Mouse (Mus musculus): ENCODE data around the gene Serinc5. TPM values are rescaled to one million over a fixed set of nuclear protein-coding genes. Genes with fewer than 3 reads are reported as not detected.
"Not testable (repeated sequence)": the region's sequence is repeated elsewhere in the genome, so short reads cannot be mapped to it uniquely, and the experiment has no call there.

The Serinc5 gene
- total and polyA plus RNA-seq, 3 experiments = 10.3 to 12.4 (median 12.0) TPM

GRCm38 (mm10) chr13:92684310-92684709, 73.4 kb downstream of the Serinc5 start:
- intact Hi-C loops (cut with DNase I) = no loop called here
- 73% methylated on average over 4 of the region's 4 CpGs for WGBS
- no peaks in the 10 kb centered on the region for H3K27me3 ChIP-seq (ENCODE audit: control insufficient read depth, insufficient read depth, low read length)
- DNase-seq = no peak
- H3K79me2 ChIP-seq (replicated peaks; ENCODE audit: control insufficient read depth, insufficient read depth, low read length) = no peaks in the 10 kb centered on the region
- no peak overlapping the region for H3K27ac ChIP-seq
- no peak overlapping the region for H3K9ac ChIP-seq (ENCODE audit: low read depth, low read length)
- H3K36me3 ChIP-seq (ENCODE audit: control insufficient read depth, insufficient read depth, low read length) = no peaks in the 10 kb centered on the region
- H3K4me1 ChIP-seq (ENCODE audit: control insufficient read depth, insufficient read depth, low read length) = no peaks in the 10 kb centered on the region
- TF ChIP-seq POLR2A (IDR thresholded peaks at IDR 0.05; ENCODE audit: insufficient read depth, low read depth, low read length) = no peak
- no peak for TF ChIP-seq EP300 (IDR thresholded peaks at IDR 0.05; ENCODE audit: insufficient read depth, low read depth, low read length)
- no peak for TF ChIP-seq CTCF (IDR thresholded peaks at IDR 0.05)
- no peak overlapping the region for H3K4me3 ChIP-seq

GRCm38 (mm10) chr13:92685273-92685672, 74.4 kb downstream of the Serinc5 start:
- H3K27ac ChIP-seq = no peak overlapping the region
- no peak for TF ChIP-seq POLR2A (IDR thresholded peaks at IDR 0.05; ENCODE audit: insufficient read depth, low read depth, low read length)
- intact Hi-C loops (cut with DNase I) = no loop called here
- no peaks in the 10 kb centered on the region for H3K27me3 ChIP-seq (ENCODE audit: control insufficient read depth, insufficient read depth, low read length)
- DNase-seq = no peak
- H3K79me2 ChIP-seq (replicated peaks; ENCODE audit: control insufficient read depth, insufficient read depth, low read length) = no peaks in the 10 kb centered on the region
- no peaks in the 10 kb centered on the region for H3K4me1 ChIP-seq (ENCODE audit: control insufficient read depth, insufficient read depth, low read length)
- H3K9ac ChIP-seq (ENCODE audit: low read depth, low read length) = no peak overlapping the region
- H3K36me3 ChIP-seq (ENCODE audit: control insufficient read depth, insufficient read depth, low read length) = no peaks in the 10 kb centered on the region
- no peak overlapping the region for H3K4me3 ChIP-seq
- WGBS = 78% methylated on average over 4 of the region's 4 CpGs

GRCm38 (mm10) chr13:92687151-92687550, 76.3 kb downstream of the Serinc5 start:
- intact Hi-C loops (cut with DNase I); H3K4me1 ChIP-seq (ENCODE audit: control insufficient read depth, insufficient read depth, low read length); H3K9ac ChIP-seq (ENCODE audit: low read depth, low read length); H3K27ac ChIP-seq; H3K4me3 ChIP-seq; H3K36me3 ChIP-seq (ENCODE audit: control insufficient read depth, insufficient read depth, low read length); DNase-seq; H3K79me2 ChIP-seq (replicated peaks; ENCODE audit: control insufficient read depth, insufficient read depth, low read length); H3K27me3 ChIP-seq (ENCODE audit: control insufficient read depth, insufficient read depth, low read length): not testable (repeated sequence)
- 90% methylated on average over 1 of the region's 1 CpGs for WGBS

GRCm38 (mm10) chr13:92689061-92689460, 78.2 kb downstream of the Serinc5 start:
- no peak for DNase-seq
- WGBS = 81% methylated on average over 2 of the region's 2 CpGs
- TF ChIP-seq EP300 (IDR thresholded peaks at IDR 0.05; ENCODE audit: insufficient read depth, low read depth, low read length) (no peak), POLR2A (IDR thresholded peaks at IDR 0.05; ENCODE audit: insufficient read depth, low read depth, low read length) (no peak), CTCF (IDR thresholded peaks at IDR 0.05) (no peak)
- Histone ChIP-seq H3K4me1 (ENCODE audit: control insufficient read depth, insufficient read depth, low read length) (no peaks in the 10 kb centered on the region), H3K4me3 (no peak overlapping the region), H3K79me2 (replicated peaks; ENCODE audit: control insufficient read depth, insufficient read depth, low read length) (no peaks in the 10 kb centered on the region), H3K27ac (no peak overlapping the region), H3K27me3 (ENCODE audit: control insufficient read depth, insufficient read depth, low read length) (no peaks in the 10 kb centered on the region), H3K9ac (ENCODE audit: low read depth, low read length) (no peak overlapping the region), H3K36me3 (ENCODE audit: control insufficient read depth, insufficient read depth, low read length) (no peaks in the 10 kb centered on the region)
- intact Hi-C loops (cut with DNase I) = no loop called here

- intact Hi-C loops (cut with DNase I) = no loop called here
- Histone ChIP-seq H3K36me3 (ENCODE audit: control insufficient read depth, insufficient read depth, low read length) (no peaks in the 10 kb centered on the region), H3K79me2 (replicated peaks; ENCODE audit: control insufficient read depth, insufficient read depth, low read length) (no peaks in the 10 kb centered on the region), H3K4me3 (no peak overlapping the region), H3K27me3 (ENCODE audit: control insufficient read depth, insufficient read depth, low read length) (no peaks in the 10 kb centered on the region), H3K9ac (ENCODE audit: low read depth, low read length) (no peak overlapping the region), H3K4me1 (ENCODE audit: control insufficient read depth, insufficient read depth, low read length) (no peaks in the 10 kb centered on the region), H3K27ac (no peak overlapping the region)
- 61% methylated on average over 10 of the region's 10 CpGs for WGBS
- TF ChIP-seq EP300 (IDR thresholded peaks at IDR 0.05; ENCODE audit: insufficient read depth, low read depth, low read length) (no peak), POLR2A (IDR thresholded peaks at IDR 0.05; ENCODE audit: insufficient read depth, low read depth, low read length) (no peak), CTCF (IDR thresholded peaks at IDR 0.05) (no peak)
- DNase-seq = no peak
Observed at GRCm38 (mm10) chr13:92693866-92694550, 83.1 kb downstream of the Serinc5 start.

GRCm38 (mm10) chr13:92696491-92696939, 85.6 kb downstream of the Serinc5 start:
- no peaks in the 10 kb centered on the region for H3K4me1 ChIP-seq (ENCODE audit: control insufficient read depth, insufficient read depth, low read length)
- H3K36me3 ChIP-seq (ENCODE audit: control insufficient read depth, insufficient read depth, low read length) = no peaks in the 10 kb centered on the region
- no peak for DNase-seq
- intact Hi-C loops (cut with DNase I) = no loop called here
- H3K27ac ChIP-seq = no peak overlapping the region
- no peaks in the 10 kb centered on the region for H3K79me2 ChIP-seq (replicated peaks; ENCODE audit: control insufficient read depth, insufficient read depth, low read length)
- H3K4me3 ChIP-seq = no peak overlapping the region
- 64% methylated on average over 5 of the region's 5 CpGs for WGBS
- no peak overlapping the region for H3K9ac ChIP-seq (ENCODE audit: low read depth, low read length)
- no peaks in the 10 kb centered on the region for H3K27me3 ChIP-seq (ENCODE audit: control insufficient read depth, insufficient read depth, low read length)
- TF ChIP-seq CTCF (IDR thresholded peaks at IDR 0.05) (no peak), POLR2A (IDR thresholded peaks at IDR 0.05; ENCODE audit: insufficient read depth, low read depth, low read length) (no peak), EP300 (IDR thresholded peaks at IDR 0.05; ENCODE audit: insufficient read depth, low read depth, low read length) (no peak)

All from heart, adult 2 months (tissue).